Mouse (Mus musculus): ENCODE data around the gene Tstd1.

GRCm38 (mm10) chr1:171410231-171410630 is 8.4 kb upstream of the Tstd1 start:
- TF ChIP-seq CTCF (conservative IDR thresholded peaks at IDR 0.05; ENCODE audit: insufficient read depth, insufficient read length, low read depth, low read length), result no peak
- no peak for TF ChIP-seq POLR2A (IDR thresholded peaks at IDR 0.05; ENCODE audit: low read depth, low read length)

All from kidney, adult 2 months (tissue).